Mouse (Mus musculus) midbrain, embryonic 11.5 days (tissue): ENCODE measurements around the gene Esrrg. TPM values are rescaled to one million over a fixed set of nuclear protein-coding genes. Genes with fewer than 3 reads are reported as not detected.

Source experiments
- ATAC-seq: fragments of 200-750 bp; cut with Nextera tagmentation; 2 replicates; pipeline ENCODE4 v1.8.0; 2017; ENCODE audit warnings: moderate TSS enrichment, moderate library complexity; ENCODE audit not compliant: low FRiP score
- DNase-seq: peaks from one replicate; pipeline ENCODE4 v3.0.0; 2015; ENCODE audit warnings: low spot score; ENCODE audit errors: missing footprints
- H3K27ac ChIP-seq: fragments of 300-500 bp; sonication (generic); 2 replicates; pipeline ENCODE4 v1.5.1; 2014; ENCODE audit warnings: low read depth, low read length
- H3K27me3 ChIP-seq: fragments of 300-500 bp; sonication (generic); 2 replicates; pipeline ENCODE4 v1.6.1; 2014; ENCODE audit warnings: mild to moderate bottlenecking, low read length, moderate library complexity, mixed read lengths; ENCODE audit not compliant: control insufficient read depth, insufficient read depth
- H3K36me3 ChIP-seq: fragments of 300-500 bp; sonication (generic); 2 replicates; pipeline ENCODE4 v1.6.1; 2014; ENCODE audit warnings: mild to moderate bottlenecking, low read length, moderate library complexity, mixed read lengths; ENCODE audit not compliant: control insufficient read depth, insufficient read depth
- H3K4me1 ChIP-seq: fragments of 300-500 bp; sonication (generic); 2 replicates; pipeline ENCODE4 v1.6.1; 2014; ENCODE audit warnings: low read length; ENCODE audit not compliant: control insufficient read depth, insufficient read depth
- H3K4me2 ChIP-seq: fragments of 300-500 bp; sonication (generic); 2 replicates; pipeline ENCODE4 v1.6.1; 2014; ENCODE audit warnings: mild to moderate bottlenecking, moderate library complexity
- H3K4me3 ChIP-seq: fragments of 300-500 bp; sonication (generic); 2 replicates; pipeline ENCODE4 v1.5.1; 2014; ENCODE audit warnings: low read depth, low read length
- H3K9ac ChIP-seq: fragments of 300-500 bp; sonication (generic); 2 replicates; pipeline ENCODE4 v1.6.1; 2014; ENCODE audit warnings: low read length
- H3K9me3 ChIP-seq: fragments of 300-500 bp; sonication (generic); 2 replicates; pipeline ENCODE4 v1.6.1; 2016; ENCODE audit warnings: low read length; ENCODE audit not compliant: control insufficient read depth
- WGBS: fragments of 180-500 bp; shearing (Covaris S2); extraction: QIAGEN DNeasy Blood & Tissue Kit; methylation state at CpG from one replicate; pipeline ENCODE4 v1.1.7; 2014; 5-methylcytosine and 5-hydroxymethylcytosine counted together
- polyA plus RNA-seq: library from polyadenylated mRNA; unstranded; fragments of >200 nt; fragmentation: Nextera tagmentation; extraction: Ambion mirVana; gene quantifications from 2 replicates; pipeline ENCODE4 v1.2.1, GENCODE M21; 2014

Esrrg gene
- polyA plus RNA-seq, 1 experiment from 2014 or later: 5.9 TPM

DNA sequence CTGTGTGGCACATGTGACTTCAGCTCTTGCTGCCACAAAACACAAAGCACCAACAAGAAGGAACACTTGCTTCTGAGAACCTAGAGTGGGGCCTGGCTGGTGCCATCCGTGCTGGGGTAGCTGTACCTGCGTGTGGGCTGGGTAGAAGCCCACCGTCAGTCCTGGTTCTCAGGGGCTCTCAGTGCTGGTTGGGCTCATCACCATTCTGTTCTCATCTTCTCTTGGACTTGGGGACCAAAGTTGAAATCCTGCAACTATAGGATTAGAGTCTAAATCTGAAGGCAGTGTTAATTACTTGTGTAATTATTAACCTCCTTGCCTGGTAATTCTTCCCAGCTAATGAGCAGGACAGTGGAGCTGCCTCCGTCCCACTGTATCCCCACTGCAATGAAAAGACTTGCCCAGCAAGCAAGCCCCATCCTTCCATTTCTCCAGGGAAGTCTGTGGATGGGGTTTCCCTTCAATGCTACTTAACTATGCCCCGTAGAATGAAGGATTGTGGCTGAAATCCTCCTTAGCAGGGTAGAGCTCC lies 199.9 kb downstream of the Esrrg start:
- peak; percentile 12 for DNase-seq

DNA sequence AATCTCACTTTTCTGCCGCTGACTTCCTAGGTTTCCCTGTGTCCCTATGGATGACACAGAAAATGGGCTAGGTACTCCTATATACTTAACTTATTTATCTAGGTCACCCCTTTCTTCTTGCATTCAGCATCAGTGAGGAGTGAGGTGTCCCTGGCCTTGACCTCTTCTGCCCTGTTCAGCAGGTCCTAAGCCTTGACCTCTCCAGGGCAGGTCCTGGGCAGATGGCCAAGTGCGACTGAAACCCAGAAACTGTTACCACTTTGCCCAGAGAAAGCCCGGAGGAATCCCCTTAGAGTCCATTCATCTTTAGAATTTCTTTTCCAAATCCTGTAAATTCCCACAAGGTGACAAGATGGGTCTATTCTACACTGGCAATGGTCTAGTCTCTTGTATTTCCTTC lies 201.0 kb downstream of the Esrrg start:
- no peaks in the 10 kb centered on the region for H3K27me3 ChIP-seq
- H3K36me3 ChIP-seq: no peaks in the 10 kb centered on the region
- no peak for ATAC-seq
- WGBS: 88% methylated on average over 3 of the region's 3 CpGs
- H3K9ac ChIP-seq: no peak overlapping the region
- no peak for DNase-seq
- no peak overlapping the region for H3K4me2 ChIP-seq
- no peaks in the 10 kb centered on the region for H3K9me3 ChIP-seq
- H3K4me3 ChIP-seq: no peak overlapping the region
- H3K4me1 ChIP-seq: 0 out of 2 replicates have a peak, but pooled peaks cover 4% of the 10 kb centered on the region
- no peak overlapping the region for H3K27ac ChIP-seq

More for the DNA sequence above, 199.9 kb downstream of the Esrrg start:
- Histone ChIP-seq H3K4me2 (no peak overlapping the region), H3K9me3 (no peaks in the 10 kb centered on the region), H3K27me3 (no peaks in the 10 kb centered on the region), H3K27ac (no peak overlapping the region), H3K4me3 (no peak overlapping the region), H3K9ac (no peak overlapping the region), H3K36me3 (no peaks in the 10 kb centered on the region), H3K4me1 (peaks cover 9% of the 10 kb centered on the region; the same call in 1 of the 2 replicates)
- WGBS: 76% methylated on average over 5 of the region's 5 CpGs
- no peak for ATAC-seq

DNA sequence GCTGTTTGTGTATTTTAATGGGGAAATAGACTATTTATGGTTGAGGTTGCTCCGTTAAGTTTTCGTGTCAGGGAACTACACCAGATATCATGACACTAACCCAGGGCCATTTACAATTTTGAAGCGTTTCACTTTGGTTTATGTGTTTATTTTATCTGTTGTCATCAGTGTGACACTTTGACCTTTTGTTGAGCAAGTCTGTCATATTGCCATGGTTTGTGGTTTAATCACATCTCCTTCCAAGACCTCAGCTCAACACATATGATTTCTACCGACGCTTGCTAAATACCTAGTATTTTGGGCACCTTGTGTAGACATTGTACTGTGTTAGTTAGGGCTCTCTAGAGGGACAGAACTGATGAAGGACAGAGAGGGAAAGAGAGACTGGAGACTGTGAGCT lies 210.8 kb downstream of the Esrrg start:
- Histone ChIP-seq H3K4me3 (no peak overlapping the region), H3K27me3 (no peaks in the 10 kb centered on the region), H3K36me3 (no peaks in the 10 kb centered on the region), H3K4me1 (no peaks in the 10 kb centered on the region), H3K27ac (no peak overlapping the region), H3K9ac (no peak overlapping the region), H3K9me3 (no peaks in the 10 kb centered on the region), H3K4me2 (no peak overlapping the region)
- ATAC-seq: no peak
- WGBS: 94% methylated on average over 5 of the region's 5 CpGs
- DNase-seq: no peak

DNA sequence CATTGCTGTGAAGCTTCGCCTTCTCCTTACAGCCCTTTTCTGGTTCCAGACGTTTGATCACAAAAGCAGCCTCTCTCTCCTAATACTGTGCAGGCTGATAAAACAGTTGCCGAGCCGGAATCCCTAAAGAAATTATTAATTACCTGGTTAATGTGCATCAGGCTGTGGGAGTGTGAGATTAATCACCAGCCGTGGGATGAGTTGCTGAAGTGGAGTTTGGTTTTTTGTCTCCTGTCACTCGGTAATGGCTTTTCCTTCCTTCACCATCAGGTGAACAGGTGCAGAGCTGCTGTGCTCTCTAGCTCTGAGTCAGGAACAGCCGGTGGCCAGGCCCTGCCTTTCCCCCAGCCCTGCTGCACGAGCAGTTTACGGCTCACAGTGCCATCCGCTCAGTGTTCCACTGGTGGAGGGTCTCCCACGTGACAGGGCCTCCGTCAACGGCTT lies 212.8 kb downstream of the Esrrg start:
- no peak overlapping the region for H3K4me2 ChIP-seq
- ATAC-seq (no peak), DNase-seq (no peak)
- 80% methylated on average over 13 of the region's 13 CpGs for WGBS
- H3K4me1 ChIP-seq: no peaks in the 10 kb centered on the region
- H3K27ac ChIP-seq: no peak overlapping the region
- H3K4me3 ChIP-seq: no peak overlapping the region
- H3K9me3 ChIP-seq: no peaks in the 10 kb centered on the region
- H3K27me3 ChIP-seq: no peaks in the 10 kb centered on the region
- no peaks in the 10 kb centered on the region for H3K36me3 ChIP-seq
- H3K9ac ChIP-seq: no peak overlapping the region

DNA sequence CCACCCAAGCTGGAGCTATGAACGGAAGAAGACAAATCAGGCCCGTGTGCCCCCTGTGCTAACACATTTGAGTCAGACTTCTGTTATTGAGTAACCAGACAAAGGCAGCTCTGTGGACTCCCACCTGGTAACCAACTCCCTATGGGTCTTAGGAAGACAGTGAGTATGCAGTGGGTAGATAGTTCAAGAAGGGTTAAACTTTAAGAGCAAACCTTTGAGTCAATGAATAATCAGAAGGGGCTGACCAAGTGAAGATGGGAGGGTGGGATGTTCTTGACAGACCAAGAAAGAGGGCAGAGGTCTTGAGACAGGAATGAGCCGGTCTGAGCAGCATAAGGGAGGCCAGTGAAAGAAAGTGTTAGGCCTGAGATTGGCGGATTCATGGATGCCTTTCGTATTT lies 214.8 kb downstream of the Esrrg start:
- Histone ChIP-seq H3K4me2 (no peak overlapping the region), H3K9ac (no peak overlapping the region), H3K4me3 (no peak overlapping the region), H3K36me3 (no peaks in the 10 kb centered on the region), H3K4me1 (no peaks in the 10 kb centered on the region), H3K9me3 (no peaks in the 10 kb centered on the region), H3K27ac (no peak overlapping the region), H3K27me3 (no peaks in the 10 kb centered on the region)
- ATAC-seq: no peak
- DNase-seq: no peak
- 78% methylated on average over 5 of the region's 5 CpGs for WGBS

DNA sequence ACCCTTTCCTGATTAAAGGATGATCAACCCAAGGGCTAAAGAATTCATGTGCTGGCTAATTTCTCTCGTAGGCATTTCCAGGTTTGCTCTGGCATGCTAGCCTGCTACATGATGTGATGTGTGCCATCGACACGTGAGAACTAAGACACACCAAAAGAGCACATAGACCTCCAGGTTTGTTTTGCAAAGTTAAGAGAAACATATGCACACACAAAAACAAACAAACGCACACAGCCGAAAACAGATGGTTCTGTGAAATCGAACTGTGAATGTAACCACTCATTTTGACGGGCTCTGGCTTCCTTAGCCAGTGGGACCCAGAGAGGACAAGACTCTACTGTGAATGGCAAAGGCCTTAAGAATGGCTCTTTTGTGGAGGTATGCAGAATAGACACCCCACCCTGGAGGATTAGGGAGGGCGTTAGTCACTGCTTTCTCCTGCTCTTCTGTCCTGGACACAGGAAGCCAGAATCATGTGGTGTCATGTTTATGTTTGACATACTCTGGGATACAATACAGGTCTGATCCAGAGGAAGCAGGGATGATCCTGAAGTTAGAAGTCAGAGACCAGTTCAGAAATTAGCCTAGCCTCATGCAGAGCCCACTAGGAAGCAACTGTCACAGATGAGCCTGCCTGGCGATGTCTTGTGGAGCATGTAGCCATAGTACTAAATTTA lies 217.0 kb downstream of the Esrrg start:
- Histone ChIP-seq H3K4me2 (no peak overlapping the region), H3K27ac (no peak overlapping the region), H3K9me3 (no peaks in the 10 kb centered on the region), H3K4me1 (no peaks in the 10 kb centered on the region), H3K4me3 (no peak overlapping the region), H3K36me3 (no peaks in the 10 kb centered on the region), H3K9ac (no peak overlapping the region), H3K27me3 (no peaks in the 10 kb centered on the region)
- no peak for DNase-seq
- no peak for ATAC-seq
- 76% methylated on average over 9 of the region's 9 CpGs for WGBS

DNA sequence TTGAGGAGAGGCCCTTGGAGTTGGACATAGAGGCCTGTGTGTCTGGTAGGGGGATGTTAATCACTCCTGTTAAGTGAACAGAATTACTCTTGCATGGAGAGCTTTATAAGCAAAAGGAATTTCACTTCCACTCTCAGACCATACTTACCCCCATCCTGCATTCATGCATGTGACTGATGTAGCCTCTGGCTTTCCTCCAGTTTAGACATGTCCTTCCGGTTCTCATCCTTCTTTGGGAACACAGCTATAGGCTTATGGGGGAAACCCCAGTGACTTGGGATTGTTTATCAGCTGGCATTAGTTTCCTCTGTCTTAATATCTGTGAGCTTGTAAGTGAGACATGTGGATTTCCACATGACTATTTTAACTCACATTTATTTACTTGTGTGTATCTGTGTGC lies 217.5 kb downstream of the Esrrg start:
- H3K36me3 ChIP-seq: no peaks in the 10 kb centered on the region
- no peak overlapping the region for H3K4me2 ChIP-seq
- ATAC-seq (no peak), DNase-seq (no peak)
- H3K4me1 ChIP-seq: no peaks in the 10 kb centered on the region
- H3K27ac ChIP-seq: no peak overlapping the region
- H3K9ac ChIP-seq: no peak overlapping the region
- H3K27me3 ChIP-seq: no peaks in the 10 kb centered on the region
- H3K9me3 ChIP-seq: no peaks in the 10 kb centered on the region
- no peak overlapping the region for H3K4me3 ChIP-seq
- 89% methylated on average over 1 of the region's 1 CpGs for WGBS

DNA sequence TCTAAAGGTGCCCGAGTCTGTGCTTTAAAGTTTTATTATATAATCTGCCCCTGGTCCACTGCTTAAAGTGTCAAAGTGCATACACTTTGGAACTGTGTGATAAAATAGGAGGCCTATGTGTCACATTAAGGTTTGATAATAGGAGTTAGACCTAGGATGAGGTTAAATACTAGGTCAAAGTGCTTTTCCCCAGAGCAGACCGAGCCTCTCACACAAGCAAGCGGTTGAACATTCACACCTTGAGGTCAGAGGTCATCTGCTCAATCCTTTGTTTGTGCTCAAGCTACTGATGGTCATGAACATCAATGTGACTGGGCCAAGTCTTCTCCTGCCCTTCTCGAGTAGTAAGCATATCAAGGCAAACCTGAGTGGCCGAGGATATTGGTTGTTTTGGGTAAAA lies 218.3 kb downstream of the Esrrg start:
- H3K4me3 ChIP-seq: no peak overlapping the region
- 85% methylated on average over 5 of the region's 5 CpGs for WGBS
- no peaks in the 10 kb centered on the region for H3K4me1 ChIP-seq
- no peak overlapping the region for H3K27ac ChIP-seq
- ATAC-seq: no peak
- H3K9ac ChIP-seq: no peak overlapping the region
- no peak for DNase-seq
- no peaks in the 10 kb centered on the region for H3K27me3 ChIP-seq
- H3K36me3 ChIP-seq: no peaks in the 10 kb centered on the region
- H3K4me2 ChIP-seq: no peak overlapping the region
- H3K9me3 ChIP-seq: no peaks in the 10 kb centered on the region

DNA sequence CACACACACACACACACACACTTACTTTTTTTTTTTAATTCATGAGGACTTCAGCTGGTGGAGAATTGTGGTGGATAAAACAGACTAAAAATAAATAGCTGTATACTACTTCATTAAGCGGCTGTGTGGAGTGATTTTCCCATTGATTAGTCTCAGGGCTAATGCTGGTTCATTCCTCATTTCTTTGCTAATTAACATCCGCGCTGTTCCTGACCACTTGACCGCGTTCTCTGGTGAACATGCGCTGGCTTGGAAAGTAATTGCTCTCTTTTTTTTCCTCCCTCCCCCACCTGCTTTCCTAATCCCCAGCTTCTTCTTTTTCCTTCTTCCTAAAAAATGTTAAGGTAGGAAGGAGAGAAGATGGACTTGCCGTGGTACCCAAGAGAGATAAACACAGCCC lies 222.3 kb downstream of the Esrrg start:
- H3K4me3 ChIP-seq: no peak overlapping the region
- H3K4me2 ChIP-seq: no peak overlapping the region
- DNase-seq: no peak
- no peaks in the 10 kb centered on the region for H3K9me3 ChIP-seq
- no peaks in the 10 kb centered on the region for H3K36me3 ChIP-seq
- 77% methylated on average over 7 of the region's 7 CpGs for WGBS
- no peak for ATAC-seq
- no peak overlapping the region for H3K27ac ChIP-seq
- H3K27me3 ChIP-seq: no peaks in the 10 kb centered on the region
- no peak overlapping the region for H3K9ac ChIP-seq
- no peaks in the 10 kb centered on the region for H3K4me1 ChIP-seq
